Mouse (Mus musculus) thymus, postnatal 10 days (tissue): ENCODE results near the gene Coch.
"Not testable (repeated sequence)": the region's sequence is repeated elsewhere in the genome, so short reads cannot be mapped to it uniquely, and the experiment has no call there.

Experiments
- DNase-seq, 2 experiments: peaks; one replicate each; pipeline ENCODE4 v3.0.0; 2021; ENCODE audit warnings: low spot score in 2 of 2

Gene Coch

GRCm38 (mm10) chr12:51593229-51594029, at the start of gene Coch:
Gene Coch, plus strand, starts transcription at chr12:51593341.
- DNase-seq = no peak

- DNase-seq = no peak
These were observed 49.7 kb upstream of the Coch start for GRCm38 (mm10) chr12:51543402-51543960.

GRCm38 (mm10) chr12:51555041-51555440, 38.1 kb upstream of the Coch start:
- no peak for DNase-seq

GRCm38 (mm10) chr12:51561416-51561815, 31.7 kb upstream of the Coch start:
- DNase-seq = no peak

GRCm38 (mm10) chr12:51567225-51567624, 25.9 kb upstream of the Coch start:
- DNase-seq = no peak

- no peak for DNase-seq
These were observed 23.7 kb upstream of the Coch start for GRCm38 (mm10) chr12:51569472-51569871.

- no peak for DNase-seq
These were observed 23.2 kb upstream of the Coch start for GRCm38 (mm10) chr12:51569944-51570343.

GRCm38 (mm10) chr12:51572651-51573050, 20.5 kb upstream of the Coch start:
- no peak for DNase-seq

- DNase-seq = not testable (repeated sequence)
These were observed 15.3 kb upstream of the Coch start for GRCm38 (mm10) chr12:51577816-51578215.

- DNase-seq = no peak
These were observed 3.9 kb upstream of the Coch start for GRCm38 (mm10) chr12:51589263-51589662.

- no peak for DNase-seq
These were observed 1.2 kb upstream of the Coch start for GRCm38 (mm10) chr12:51591921-51592320.

GRCm38 (mm10) chr12:51592888-51593228, 283 bp upstream of the Coch start:
- DNase-seq = no peak

GRCm38 (mm10) chr12:51594030-51594470, 909 bp downstream of the Coch start:
- DNase-seq = no peak

- DNase-seq = no peak
These were observed 10.2 kb downstream of the Coch start for GRCm38 (mm10) chr12:51603306-51603705.

- no peak for DNase-seq
These were observed 13.0 kb downstream of the Coch start for GRCm38 (mm10) chr12:51606138-51606537.

- DNase-seq = no peak
These were observed 19.2 kb downstream of the Coch start for GRCm38 (mm10) chr12:51612361-51612760.

- DNase-seq = no peak
These were observed 27.4 kb downstream of the Coch start for GRCm38 (mm10) chr12:51620572-51620971.

- no peak for DNase-seq
These were observed 28.0 kb downstream of the Coch start for GRCm38 (mm10) chr12:51621161-51621560.

- DNase-seq = no peak
These were observed 29.7 kb downstream of the Coch start for GRCm38 (mm10) chr12:51622670-51623365.

GRCm38 (mm10) chr12:51623366-51623694, 30.2 kb downstream of the Coch start:
- no peak for DNase-seq

- DNase-seq = no peak
These were observed 40.3 kb downstream of the Coch start for GRCm38 (mm10) chr12:51633481-51633880.

- DNase-seq = no peak
These were observed 43.1 kb downstream of the Coch start for GRCm38 (mm10) chr12:51636260-51636659.
